Mouse (Mus musculus) intestine, embryonic 14.5 days (tissue): ENCODE data around the gene Bet1l. TPM values are rescaled to one million over a fixed set of nuclear protein-coding genes. Genes with fewer than 3 reads are reported as not detected.

ENCODE experiments used
- ATAC-seq: fragments of 200-750 bp; cut with Nextera tagmentation; replicated peaks from 2 replicates; pipeline ENCODE4 v1.8.0; 2017; ENCODE audit warnings: low read depth, moderate number of reproducible peaks, moderate TSS enrichment, moderate library complexity; ENCODE audit not compliant: low FRiP score, low TSS enrichment
- DNase-seq: peaks from one replicate; pipeline ENCODE4 v3.0.0-alpha.2; 2018; ENCODE audit warnings: low spot score
- H3K27ac ChIP-seq: fragments of 300-500 bp; sonication (generic); 2 replicates; pipeline ENCODE4 v1.5.1; 2014; ENCODE audit warnings: low read depth, mild to moderate bottlenecking, control low read depth
- H3K27me3 ChIP-seq: fragments of 300-500 bp; sonication (generic); replicated peaks from 2 replicates; pipeline ENCODE4 v1.6.1; 2014; ENCODE audit warnings: low read length, control low read depth; ENCODE audit not compliant: control insufficient read depth, insufficient read depth
- H3K36me3 ChIP-seq: fragments of 300-500 bp; sonication (generic); 2 replicates; pipeline ENCODE4 v1.6.1; 2014; ENCODE audit warnings: low read length, control low read depth; ENCODE audit not compliant: control insufficient read depth, insufficient read depth
- H3K4me1 ChIP-seq: fragments of 300-500 bp; sonication (generic); replicated peaks from 2 replicates; pipeline ENCODE4 v1.6.1; 2014; ENCODE audit warnings: low read length, control low read depth, mixed read lengths; ENCODE audit not compliant: control insufficient read depth, insufficient read depth
- H3K4me2 ChIP-seq: fragments of 300-500 bp; sonication (generic); 2 replicates; pipeline ENCODE4 v1.6.1; 2014; ENCODE audit warnings: low read length
- H3K4me3 ChIP-seq: fragments of 300-500 bp; sonication (generic); 2 replicates; pipeline ENCODE4 v1.5.1; 2014; ENCODE audit warnings: low read depth, low read length, control low read depth, mixed read lengths
- H3K9ac ChIP-seq: fragments of 300-500 bp; sonication (generic); 2 replicates; pipeline ENCODE4 v1.6.1; 2014; ENCODE audit warnings: mild to moderate bottlenecking, low read length
- H3K9me3 ChIP-seq: fragments of 300-500 bp; sonication (generic); 2 replicates; pipeline ENCODE4 v1.6.1; 2016; ENCODE audit warnings: low read length, control low read depth; ENCODE audit not compliant: control insufficient read depth
- WGBS: fragments of 180-500 bp; shearing (Covaris S2); extraction: QIAGEN DNeasy Blood & Tissue Kit; methylation state at CpG from one replicate; pipeline ENCODE4 v1.1.7; 2014; 5-methylcytosine and 5-hydroxymethylcytosine counted together
- polyA plus RNA-seq: library from polyadenylated mRNA; unstranded; fragments of >200 nt; fragmentation: Nextera tagmentation; extraction: Ambion mirVana; gene quantifications from 2 replicates; pipeline ENCODE4 v1.2.1, GENCODE M21; 2014

Gene Bet1l
- polyA plus RNA-seq, 1 experiment from 2014 or later: 42.3 TPM

DNA sequence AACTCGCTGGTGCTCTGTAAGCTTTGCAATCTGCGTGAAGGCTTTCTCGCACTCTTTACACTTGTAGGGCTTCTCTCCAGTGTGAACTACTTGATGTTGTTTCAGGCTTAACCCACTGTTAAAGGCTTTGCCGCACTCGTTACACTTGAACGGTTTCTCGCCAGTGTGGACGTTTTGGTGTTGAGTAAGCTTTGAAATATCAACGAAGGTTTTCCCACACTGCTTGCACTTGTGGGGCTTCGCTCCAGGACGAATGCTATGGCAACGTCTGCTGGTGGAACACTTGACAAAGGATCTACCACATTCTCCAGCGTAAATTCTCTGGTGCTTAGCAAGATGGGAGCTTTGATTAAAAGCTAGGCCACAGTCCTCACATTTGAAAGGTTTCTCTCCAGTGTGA lies 45.7 kb downstream of the Bet1l start:
- Histone ChIP-seq H3K36me3 (peaks cover 6% of the 10 kb centered on the region; the same call in 1 of the 2 replicates), H3K27me3 (no peaks in the 10 kb centered on the region), H3K9me3 (no peaks in the 10 kb centered on the region), H3K4me2 (no peak overlapping the region), H3K27ac (no peak overlapping the region), H3K4me1 (no peaks in the 10 kb centered on the region), H3K9ac (no peak overlapping the region), H3K4me3 (no peak overlapping the region)
- DNase-seq (peak; percentile 42), ATAC-seq (no peak)
- 91% methylated on average over 13 of the region's 13 CpGs for WGBS

DNA sequence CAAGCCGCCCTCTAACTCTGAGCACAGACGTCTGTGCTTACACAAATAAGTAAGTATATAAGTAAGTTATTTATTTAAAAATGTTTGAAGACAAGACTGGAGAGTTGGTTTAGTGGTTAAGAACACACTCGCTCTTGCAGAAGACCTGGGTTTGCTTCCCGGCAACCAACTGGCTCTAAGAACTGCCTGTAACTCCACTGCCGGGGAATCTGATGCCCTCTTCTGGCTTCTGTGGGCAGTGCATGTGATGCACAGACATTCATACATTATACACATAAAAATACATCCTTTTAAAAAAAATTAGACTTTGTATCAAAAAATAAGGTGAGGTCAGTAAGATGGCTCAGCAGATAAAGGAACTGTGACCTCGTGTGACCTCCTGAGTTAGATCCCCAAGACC lies 46.9 kb downstream of the Bet1l start:
- ATAC-seq: no peak
- Histone ChIP-seq H3K4me3 (no peak overlapping the region), H3K9me3 (no peaks in the 10 kb centered on the region), H3K27me3 (no peaks in the 10 kb centered on the region), H3K27ac (no peak overlapping the region), H3K4me2 (no peak overlapping the region), H3K9ac (no peak overlapping the region), H3K4me1 (no peaks in the 10 kb centered on the region), H3K36me3 (peaks cover 6% of the 10 kb centered on the region; the same call in 1 of the 2 replicates)
- DNase-seq: peak; percentile 49
- WGBS: 89% methylated on average over 6 of the region's 6 CpGs

DNA sequence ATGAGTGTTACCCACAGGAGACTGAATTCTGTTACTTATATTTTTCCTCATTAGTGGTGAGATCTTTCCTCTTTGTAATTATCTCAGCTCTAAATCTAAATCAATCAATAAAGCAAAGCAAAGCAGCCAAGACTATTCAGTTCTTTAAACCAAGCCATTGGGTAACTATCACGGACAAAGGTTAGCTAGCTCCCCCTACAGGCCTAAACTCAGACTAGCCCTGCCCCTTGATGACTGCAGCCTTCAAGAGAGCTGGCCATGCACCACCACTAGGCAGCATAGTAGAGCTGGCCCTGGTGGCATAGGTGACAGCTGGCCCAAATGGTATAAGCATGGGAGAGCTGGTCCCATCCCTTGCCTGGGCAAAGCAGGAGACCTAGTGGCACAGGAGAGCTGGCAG lies 51.7 kb downstream of the Bet1l start:
- Histone ChIP-seq H3K27ac (no peak overlapping the region), H3K4me1 (no peaks in the 10 kb centered on the region), H3K27me3 (no peaks in the 10 kb centered on the region), H3K9ac (no peak overlapping the region), H3K9me3 (no peaks in the 10 kb centered on the region), H3K36me3 (no peaks in the 10 kb centered on the region), H3K4me2 (no peak overlapping the region), H3K4me3 (no peak overlapping the region)
- ATAC-seq (no peak), DNase-seq (peak; percentile 47)
- WGBS: 32% methylated on average over 1 of the region's 1 CpGs

Other genes starting within 250 kb of the Bet1l start
- gene Olfr61, start 228.6 kb downstream of the Bet1l start, polyA plus RNA-seq: not detected in 2 replicates
- gene Olfr53, start 211.1 kb downstream of the Bet1l start, polyA plus RNA-seq: not detected in 2 replicates
- not detected in 2 replicates for gene Olfr539, start 197.6 kb downstream of the Bet1l start, polyA plus RNA-seq
- gene Olfr45, start 175.6 kb downstream of the Bet1l start, polyA plus RNA-seq: not detected in 2 replicates
- gene Olfr541, start 160.3 kb downstream of the Bet1l start, polyA plus RNA-seq: not detected in 2 replicates
- gene Cyp2e1, start 93.8 kb downstream of the Bet1l start, polyA plus RNA-seq: not detected in 2 replicates
- 0.30 and 0.45 TPM in 2 replicates for gene Syce1, start 69.7 kb downstream of the Bet1l start, polyA plus RNA-seq
- 2.8 and 3.0 TPM in 2 replicates for gene Zfp941, start 35.4 kb downstream of the Bet1l start, polyA plus RNA-seq
- gene Urah, start 22.6 kb downstream of the Bet1l start, polyA plus RNA-seq: 1.3 and 3.2 TPM in 2 replicates
- gene Scgb1c1, start 12.0 kb downstream of the Bet1l start, polyA plus RNA-seq: not detected in 2 replicates
- gene Odf3, start 9.8 kb downstream of the Bet1l start, polyA plus RNA-seq: not detected in 2 replicates
- not detected in 2 replicates for gene Gm45785, start 1.2 kb downstream of the Bet1l start, polyA plus RNA-seq
- gene Ric8a, start 620 bp downstream of the Bet1l start, polyA plus RNA-seq: 64.9 and 82.6 TPM in 2 replicates
- gene Psmd13, start 24.4 kb upstream of the Bet1l start, polyA plus RNA-seq: 151 and 154 TPM in 2 replicates
- gene Sirt3, start 24.7 kb upstream of the Bet1l start, polyA plus RNA-seq: 24.7 and 25.3 TPM in 2 replicates
- gene Cox8b, start 42.9 kb upstream of the Bet1l start, polyA plus RNA-seq: 0.62 and 0.83 TPM in 2 replicates
- gene Nlrp6, start 63.3 kb upstream of the Bet1l start, polyA plus RNA-seq: 12.5 and 18.4 TPM in 2 replicates
- gene Pgghg, start 83.8 kb upstream of the Bet1l start, polyA plus RNA-seq: 26.9 and 29.2 TPM in 2 replicates
- gene Ifitm5, start 92.7 kb upstream of the Bet1l start, polyA plus RNA-seq: 0.94 and 2.3 TPM in 2 replicates
- gene Gm45717, start 98.4 kb upstream of the Bet1l start, polyA plus RNA-seq: 0.81 TPM in 1 of 2 replicates, not detected in the other
- gene Ifitm2, start 98.4 kb upstream of the Bet1l start, polyA plus RNA-seq: 1,598 and 1,676 TPM in 2 replicates
- 198 and 221 TPM in 2 replicates for gene Ifitm1, start 109.6 kb upstream of the Bet1l start, polyA plus RNA-seq
- gene Ifitm3, start 153.2 kb upstream of the Bet1l start, polyA plus RNA-seq: 295 and 303 TPM in 2 replicates
- gene Ifitm6, start 160.3 kb upstream of the Bet1l start, polyA plus RNA-seq: 0.78 and 1.2 TPM in 2 replicates
- gene Gm17387, start 171.6 kb upstream of the Bet1l start, polyA plus RNA-seq: not detected in 2 replicates
- gene B4galnt4, start 203.5 kb upstream of the Bet1l start, polyA plus RNA-seq: 9.2 and 13.6 TPM in 2 replicates
- 11.6 and 14.7 TPM in 2 replicates for gene Pkp3, start 220.6 kb upstream of the Bet1l start, polyA plus RNA-seq
- gene Sigirr, start 243.0 kb upstream of the Bet1l start, polyA plus RNA-seq: 10.6 and 11.2 TPM in 2 replicates